Mouse (Mus musculus) frontal cortex, postnatal 36 days (tissue): ENCODE data around the gene Tango6.

Experiments
- DNase-seq, 2 experiments: peaks; one replicate each; pipeline ENCODE4 v3.0.0; 2022; ENCODE audit warnings: low spot score in 2 of 2

Tango6 gene

GRCm38 (mm10) chr8:106817171-106817545 lies 134.3 kb downstream of the Tango6 start:
- DNase-seq, result no peak

GRCm38 (mm10) chr8:106818626-106819515 lies 136.0 kb downstream of the Tango6 start:
- no peak for DNase-seq

GRCm38 (mm10) chr8:106819581-106819980 lies 136.7 kb downstream of the Tango6 start:
- DNase-seq, result no peak

- DNase-seq, result no peak
Observed at GRCm38 (mm10) chr8:106820553-106821515, 138.0 kb downstream of the Tango6 start.

- DNase-seq, result no peak
Observed at GRCm38 (mm10) chr8:106828921-106829320, 146.1 kb downstream of the Tango6 start.

- no peak for DNase-seq
Observed at GRCm38 (mm10) chr8:106829526-106830045, 146.7 kb downstream of the Tango6 start.

GRCm38 (mm10) chr8:106834899-106835298 lies 152.0 kb downstream of the Tango6 start:
- DNase-seq, result no peak

- no peak for DNase-seq
Observed at GRCm38 (mm10) chr8:106836525-106836924, 153.7 kb downstream of the Tango6 start.

- DNase-seq, result peak in 1 of 2 experiments; percentile 12
Observed at GRCm38 (mm10) chr8:106838803-106839202, 155.9 kb downstream of the Tango6 start.

- peak; percentile 59 to 77 for DNase-seq
Observed at GRCm38 (mm10) chr8:106839209-106840001, 156.5 kb downstream of the Tango6 start.

- no peak for DNase-seq
Observed at GRCm38 (mm10) chr8:106850034-106850433, 167.2 kb downstream of the Tango6 start.

GRCm38 (mm10) chr8:106854534-106855241 lies 171.8 kb downstream of the Tango6 start:
- DNase-seq, result peak in 1 of 2 experiments; percentile 4

GRCm38 (mm10) chr8:106855242-106855562 lies 172.3 kb downstream of the Tango6 start:
- no peak for DNase-seq

GRCm38 (mm10) chr8:106862845-106863244 lies 180.0 kb downstream of the Tango6 start:
- DNase-seq, result no peak

GRCm38 (mm10) chr8:106865354-106865753 lies 182.5 kb downstream of the Tango6 start:
- no peak for DNase-seq

- DNase-seq, result peak; percentile 24 to 64
Observed at GRCm38 (mm10) chr8:106870051-106870450, 187.2 kb downstream of the Tango6 start, which contains the start of gene Has3. TSS of gene Has3 (plus strand) at chr8:106870242.

GRCm38 (mm10) chr8:106870537-106871327 lies 187.9 kb downstream of the Tango6 start:
- DNase-seq, result peak; percentile 64 to 66

- DNase-seq, result peak in 1 of 2 experiments; percentile 6
Observed at GRCm38 (mm10) chr8:106871328-106871926, 188.6 kb downstream of the Tango6 start.

GRCm38 (mm10) chr8:106871931-106872371 lies 189.1 kb downstream of the Tango6 start:
- DNase-seq, result peak in 1 of 2 experiments; percentile 30
